Mouse (Mus musculus): ENCODE measurements around the gene 0610040J01Rik.

GRCm38 (mm10) chr5:63766715-63767114, 45.4 kb upstream of the 0610040J01Rik start:
- peak; percentile 11; the same call in 1 of the 2 replicates for TF ChIP-seq CTCF (IDR thresholded peaks at IDR 0.05; ENCODE audit: insufficient read depth, low read length)
- TF ChIP-seq POLR2A (IDR thresholded peaks at IDR 0.05; ENCODE audit: borderline replicate concordance, extremely low read depth, low read depth, low read length) = no peak
